Mouse (Mus musculus) liver, adult 2 months (tissue): ENCODE measurements at regions not wholly inside any gene's neighbourhood (a gene's known extent, or its start where the extent isn't known, plus 50 kb on each side); places are given as distances from the start of the nearest gene placed in this dataset.

Experiments
- DNase-seq: peaks from one replicate; pipeline ENCODE4 v3.0.0-alpha.2; 2011; ENCODE audit warnings: low read depth, low spot score; ENCODE audit errors: extremely low read depth
- H3K27ac ChIP-seq: fragments of 200-500 bp; replicated peaks from 2 replicates; pipeline ENCODE4 v1.5.1; 2012; ENCODE audit warnings: low read depth, mild to moderate bottlenecking, control low read depth, inconsistent platforms, low read length; ENCODE audit not compliant: insufficient read depth
- H3K27me3 ChIP-seq: fragments of 200-500 bp; 2 replicates; pipeline ENCODE4 v1.6.1; 2012; ENCODE audit warnings: mild to moderate bottlenecking, moderate library complexity, low read length, inconsistent platforms; ENCODE audit not compliant: control insufficient read depth, insufficient read depth
- H3K36me3 ChIP-seq: fragments of 200-500 bp; 2 replicates; pipeline ENCODE4 v1.6.1; 2012; ENCODE audit warnings: low read length, inconsistent platforms; ENCODE audit not compliant: control insufficient read depth, insufficient read depth
- H3K4me1 ChIP-seq: fragments of 200-500 bp; 2 replicates; pipeline ENCODE4 v1.6.1; 2011; ENCODE audit warnings: low read length; ENCODE audit not compliant: control insufficient read depth, insufficient read depth
- H3K4me3 ChIP-seq: fragments of 200-500 bp; 2 replicates; pipeline ENCODE4 v1.5.1; 2011; ENCODE audit warnings: low read depth, mild to moderate bottlenecking, control low read depth, low read length, moderate library complexity; ENCODE audit not compliant: insufficient read depth
- H3K79me2 ChIP-seq: fragments of 200-500 bp; 2 replicates; pipeline ENCODE4 v1.6.1; 2012; ENCODE audit warnings: inconsistent platforms, mild to moderate bottlenecking, low read length, moderate library complexity; ENCODE audit not compliant: control insufficient read depth, insufficient read depth
- H3K9ac ChIP-seq: fragments of 200-500 bp; 2 replicates; pipeline ENCODE4 v1.6.1; 2012; ENCODE audit warnings: low read depth, mild to moderate bottlenecking, control low read depth, inconsistent platforms, low read length
- CTCF ChIP-seq: fragments of 200-500 bp; IDR thresholded peaks from 2 replicates; pipeline ENCODE4 v1.5.1; 2011; ENCODE audit warnings: low read depth, low read length, control low read depth
- POLR2A ChIP-seq: fragments of 200-500 bp; IDR thresholded peaks from 2 replicates; pipeline ENCODE4 v1.6.1; 2011; ENCODE audit warnings: low read length, control low read depth; ENCODE audit not compliant: insufficient read depth; ENCODE audit errors: extremely low read depth
- WGBS: fragments of 180-500 bp; shearing (Covaris S2); methylation state at CpG from one replicate; pipeline ENCODE4 v1.1.7; 2018; 5-methylcytosine and 5-hydroxymethylcytosine counted together

- DNase-seq, result no peak
- H3K4me3 ChIP-seq, result no peak overlapping the region
- 73% methylated on average over 7 of the region's 7 CpGs for WGBS
- TF ChIP-seq POLR2A (no peak), CTCF (no peak)
- H3K4me1 ChIP-seq, result no peaks in the 10 kb centered on the region
- no peaks in the 10 kb centered on the region for H3K36me3 ChIP-seq
- no peaks in the 10 kb centered on the region for H3K27me3 ChIP-seq
- no peaks in the 10 kb centered on the region for H3K79me2 ChIP-seq
- no peak overlapping the region for H3K27ac ChIP-seq
- H3K9ac ChIP-seq, result no peak overlapping the region
These were observed 279.9 kb upstream of the Spred2 start for GRCm38 (mm10) chr11:19644116-19644795.

GRCm38 (mm10) chr11:19645106-19645505, 279.1 kb upstream of the Spred2 start:
- Histone ChIP-seq H3K27ac (no peak overlapping the region), H3K4me1 (no peaks in the 10 kb centered on the region), H3K27me3 (no peaks in the 10 kb centered on the region), H3K9ac (no peak overlapping the region), H3K79me2 (no peaks in the 10 kb centered on the region), H3K4me3 (no peak overlapping the region), H3K36me3 (no peaks in the 10 kb centered on the region)
- no peak for DNase-seq
- no peak for TF ChIP-seq POLR2A
- 82% methylated on average over 5 of the region's 5 CpGs for WGBS

- Histone ChIP-seq H3K27me3 (no peaks in the 10 kb centered on the region), H3K79me2 (no peaks in the 10 kb centered on the region), H3K36me3 (no peaks in the 10 kb centered on the region), H3K27ac (no peak overlapping the region), H3K9ac (no peak overlapping the region), H3K4me1 (no peaks in the 10 kb centered on the region), H3K4me3 (no peak overlapping the region)
- no peak for DNase-seq
- TF ChIP-seq POLR2A (no peak), CTCF (no peak)
- 79% methylated on average over 6 of the region's 6 CpGs for WGBS
These were observed 272.7 kb upstream of the Spred2 start for GRCm38 (mm10) chr11:19651522-19651921.

GRCm38 (mm10) chr11:19651929-19652328, 272.2 kb upstream of the Spred2 start:
- Histone ChIP-seq H3K79me2 (no peaks in the 10 kb centered on the region), H3K4me3 (no peak overlapping the region), H3K27ac (no peak overlapping the region), H3K4me1 (no peaks in the 10 kb centered on the region), H3K9ac (no peak overlapping the region), H3K36me3 (no peaks in the 10 kb centered on the region), H3K27me3 (no peaks in the 10 kb centered on the region)
- TF ChIP-seq CTCF (no peak), POLR2A (no peak)
- 86% methylated on average over 7 of the region's 7 CpGs for WGBS
- no peak for DNase-seq

- Histone ChIP-seq H3K4me3 (no peak overlapping the region), H3K9ac (no peak overlapping the region), H3K27ac (no peak overlapping the region), H3K4me1 (no peaks in the 10 kb centered on the region), H3K27me3 (no peaks in the 10 kb centered on the region), H3K36me3 (no peaks in the 10 kb centered on the region), H3K79me2 (no peaks in the 10 kb centered on the region)
- TF ChIP-seq CTCF (no peak), POLR2A (no peak)
- 71% methylated on average over 4 of the region's 4 CpGs for WGBS
- no peak for DNase-seq
These were observed 264.7 kb upstream of the Spred2 start for GRCm38 (mm10) chr11:19659511-19659910.

- no peaks in the 10 kb centered on the region for H3K36me3 ChIP-seq
- H3K4me3 ChIP-seq, result no peak overlapping the region
- DNase-seq, result no peak
- H3K9ac ChIP-seq, result no peak overlapping the region
- H3K27me3 ChIP-seq, result no peaks in the 10 kb centered on the region
- TF ChIP-seq POLR2A (no peak), CTCF (no peak)
- no peak overlapping the region for H3K27ac ChIP-seq
- WGBS, result 91% methylated on average over 4 of the region's 4 CpGs
- no peaks in the 10 kb centered on the region for H3K79me2 ChIP-seq
- H3K4me1 ChIP-seq, result no peaks in the 10 kb centered on the region
These were observed 257.4 kb upstream of the Spred2 start for GRCm38 (mm10) chr11:19666732-19667131.
